Mouse (Mus musculus): ENCODE data around the gene Clip1.

The Clip1 gene

GRCm38 (mm10) chr5:123670800-123671472 lies 13.5 kb downstream of the Clip1 start:
- peak; percentile 54 for DNase-seq (ENCODE audit: low read depth, low spot score)

DNA sequence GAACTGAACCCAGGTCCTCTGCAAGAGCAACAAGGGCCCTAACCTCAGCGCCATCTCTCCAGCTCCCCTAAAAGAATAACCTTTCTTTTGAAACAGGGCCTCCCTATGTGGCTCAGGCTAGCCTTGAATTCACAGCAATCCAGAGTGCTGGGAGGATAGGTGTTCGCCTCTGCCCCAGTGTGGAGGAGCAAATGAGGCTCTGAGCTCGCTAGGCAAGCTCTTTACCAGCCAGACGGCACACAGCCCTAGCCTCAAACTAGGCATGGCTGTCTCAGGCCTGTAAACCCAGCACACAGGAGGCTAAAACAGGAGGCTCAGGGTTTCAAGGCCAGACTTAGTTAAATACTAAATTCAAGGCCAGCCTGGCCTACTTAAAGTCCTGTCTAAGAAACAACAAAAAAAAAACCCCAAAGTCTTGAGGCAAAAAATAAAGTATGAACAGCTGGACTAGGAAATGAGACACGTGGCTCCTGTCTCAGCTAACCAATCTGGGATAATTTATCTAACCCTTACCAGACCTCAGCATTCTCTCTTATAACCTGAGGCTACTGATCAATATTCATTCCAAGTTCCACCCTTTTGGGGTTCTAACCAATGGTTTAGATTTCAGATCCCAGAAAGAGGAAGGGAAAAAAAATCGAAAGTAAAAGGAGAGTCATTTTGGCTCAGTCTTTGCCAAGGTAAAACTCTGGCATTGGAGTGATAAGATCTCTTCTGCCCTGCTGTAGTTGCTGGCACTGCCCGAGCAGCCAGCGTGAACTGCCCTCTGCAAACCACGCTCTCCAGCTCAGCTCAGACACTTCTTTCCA lies 14.2 kb downstream of the Clip1 start:
- no peak for DNase-seq (ENCODE audit: low read depth, low spot score)

- no peak for DNase-seq (ENCODE audit: low read depth, low spot score)
These were observed 16.5 kb downstream of the Clip1 start for GRCm38 (mm10) chr5:123667915-123668314.

DNA sequence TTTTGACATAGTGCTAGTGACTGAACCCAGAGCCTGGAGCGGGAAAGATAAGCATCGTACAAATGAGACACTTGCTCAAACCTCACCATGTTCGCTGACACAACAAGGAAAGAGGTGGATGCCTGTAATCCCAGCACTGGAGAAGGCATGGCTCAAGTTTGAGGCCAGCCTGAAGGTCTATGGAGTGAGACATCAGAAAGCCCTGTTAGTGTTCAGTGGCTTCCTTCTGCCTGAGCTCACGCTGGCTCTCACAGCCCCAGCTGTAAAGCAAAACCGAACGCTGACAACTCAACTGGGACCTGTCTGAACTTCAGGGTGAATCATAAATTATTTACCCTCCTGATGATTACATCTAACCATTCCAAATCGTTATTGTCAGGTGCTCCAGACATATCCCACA lies 18.5 kb downstream of the Clip1 start:
- no peak for DNase-seq (ENCODE audit: low read depth, low spot score)

GRCm38 (mm10) chr5:123664329-123664728 lies 20.1 kb downstream of the Clip1 start:
- no peak for DNase-seq (ENCODE audit: low read depth, low spot score)

DNA sequence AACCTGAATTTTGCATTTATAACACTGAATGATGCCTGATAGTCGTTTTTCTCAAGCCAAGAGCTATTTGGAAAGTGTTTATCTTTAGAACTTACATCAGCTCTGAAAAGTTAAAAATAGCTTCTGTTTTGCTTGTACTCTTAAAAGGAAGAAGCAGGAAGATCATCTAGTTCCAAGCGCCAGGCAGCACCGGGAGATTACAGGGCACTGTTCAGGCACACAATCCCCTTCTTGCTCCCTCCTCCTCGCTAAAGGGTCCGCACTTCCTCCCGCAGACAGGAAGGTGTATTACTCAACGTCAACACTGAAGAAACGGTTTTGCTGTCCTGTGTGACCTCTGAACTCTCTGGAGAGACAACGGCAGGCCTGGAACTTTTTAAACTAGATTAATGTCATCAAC lies 22.4 kb downstream of the Clip1 start:
- DNase-seq (ENCODE audit: low read depth, low spot score) = peak; percentile 72

DNA sequence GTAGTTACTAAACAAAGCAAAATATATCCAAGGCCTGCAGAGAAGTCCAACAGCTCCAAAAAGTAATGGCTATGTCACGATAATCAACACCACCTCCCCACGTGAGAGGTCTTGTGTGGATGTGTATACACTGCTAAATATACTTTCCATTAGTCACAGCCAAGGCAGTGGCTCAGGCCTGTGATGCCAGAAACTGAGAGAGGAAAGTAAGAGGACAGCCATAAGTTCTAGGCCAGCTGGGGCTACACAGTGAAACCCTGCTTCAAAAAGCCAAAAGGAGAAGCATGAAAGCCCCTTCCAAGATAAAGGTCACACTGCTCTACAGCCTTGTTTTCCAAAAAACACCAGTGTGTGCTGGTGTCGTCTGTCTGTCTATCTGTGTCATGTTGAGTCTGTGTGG lies 22.8 kb downstream of the Clip1 start:
- DNase-seq (ENCODE audit: low read depth, low spot score) = peak; percentile 58

DNA sequence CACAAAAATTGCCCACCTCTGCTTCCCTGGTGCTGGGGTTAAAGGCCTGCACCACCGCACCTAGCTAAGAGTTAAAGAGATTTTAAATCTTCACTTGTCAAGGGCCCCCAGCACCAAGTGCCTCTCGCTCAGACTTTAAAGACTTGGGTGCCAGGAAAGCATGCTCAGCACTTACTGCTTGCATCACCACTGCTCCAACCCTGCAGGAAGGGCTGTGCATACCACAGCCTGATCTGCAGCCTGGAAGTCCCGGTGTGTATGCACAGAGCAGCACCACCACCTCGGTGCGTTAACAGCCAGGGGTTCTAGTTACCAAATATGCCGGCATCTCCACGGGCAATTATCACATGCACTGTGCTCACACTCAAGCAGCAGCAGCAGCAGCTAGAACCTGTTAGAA lies 26.8 kb downstream of the Clip1 start:
- no peak for DNase-seq (ENCODE audit: low read depth, low spot score)

DNA sequence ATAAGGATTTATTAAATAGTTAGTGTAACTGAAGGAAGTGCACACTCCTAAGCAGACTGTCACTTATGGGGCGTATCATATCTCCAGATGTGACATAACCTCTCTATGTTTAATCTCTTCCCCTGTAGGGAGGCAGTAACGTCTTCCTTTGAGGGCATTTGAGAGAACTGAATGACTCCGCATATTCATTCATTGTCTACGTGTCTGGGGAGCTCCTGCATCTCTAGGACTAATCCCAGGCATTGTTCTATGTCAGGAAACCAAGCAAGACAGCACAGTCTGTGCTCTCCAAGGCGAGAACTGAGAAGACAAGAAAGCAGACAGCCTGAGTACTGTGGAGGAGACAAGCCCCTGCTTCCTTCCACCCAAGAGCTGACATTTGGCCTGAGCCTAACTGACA lies 29.5 kb downstream of the Clip1 start:
- DNase-seq (ENCODE audit: low read depth, low spot score) = no peak

DNA sequence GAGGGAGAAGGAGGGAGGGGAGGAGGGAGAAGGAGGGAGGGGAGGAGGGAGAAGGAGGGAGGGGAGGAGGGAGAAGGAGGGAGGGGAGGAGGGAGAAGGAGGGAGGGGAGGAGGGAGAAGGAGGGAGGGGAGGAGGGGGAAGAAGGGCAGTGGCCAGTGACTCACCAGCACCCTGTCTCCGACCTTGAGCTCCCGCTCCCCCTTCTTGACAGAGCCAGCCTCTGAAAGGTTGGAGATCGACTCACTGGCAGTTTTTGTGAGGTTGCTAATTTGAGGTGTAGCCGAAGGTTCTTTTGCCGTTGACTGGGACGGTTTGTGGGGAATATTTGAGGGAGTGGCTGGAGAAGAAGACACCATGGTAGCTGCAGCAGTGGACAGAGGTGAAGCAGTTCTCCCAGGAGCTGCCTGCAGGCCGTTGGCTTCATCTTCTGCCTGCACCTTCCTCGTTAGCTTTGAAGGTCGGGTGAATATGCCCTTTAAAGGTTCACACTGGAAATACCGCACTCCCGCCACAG lies 31.1 kb downstream of the Clip1 start:
- DNase-seq (ENCODE audit: low read depth, low spot score) = no peak

- no peak for DNase-seq (ENCODE audit: low read depth, low spot score)
These were observed 33.6 kb downstream of the Clip1 start for GRCm38 (mm10) chr5:123650825-123651224.

DNA sequence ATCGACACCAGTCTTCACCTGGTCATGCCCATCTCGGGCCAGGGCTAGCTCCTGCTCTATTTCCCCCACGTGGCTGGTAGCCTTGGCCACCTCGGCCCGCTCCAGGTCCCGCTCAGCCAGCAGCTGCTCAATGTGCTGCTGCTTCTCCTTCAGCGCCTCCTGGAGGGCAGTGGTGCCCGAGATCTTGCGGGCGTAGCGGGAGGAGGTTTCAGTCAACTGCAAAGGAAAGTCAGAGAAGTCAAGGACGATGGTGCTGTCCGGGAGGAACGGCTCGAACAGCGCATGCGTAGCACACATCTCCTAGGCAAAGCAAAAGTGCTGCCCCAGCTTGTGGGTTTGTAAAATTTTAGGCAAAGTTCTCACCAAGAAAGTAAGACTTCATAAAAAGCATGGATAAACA lies 42.0 kb downstream of the Clip1 start:
- DNase-seq (ENCODE audit: low read depth, low spot score) = no peak

DNA sequence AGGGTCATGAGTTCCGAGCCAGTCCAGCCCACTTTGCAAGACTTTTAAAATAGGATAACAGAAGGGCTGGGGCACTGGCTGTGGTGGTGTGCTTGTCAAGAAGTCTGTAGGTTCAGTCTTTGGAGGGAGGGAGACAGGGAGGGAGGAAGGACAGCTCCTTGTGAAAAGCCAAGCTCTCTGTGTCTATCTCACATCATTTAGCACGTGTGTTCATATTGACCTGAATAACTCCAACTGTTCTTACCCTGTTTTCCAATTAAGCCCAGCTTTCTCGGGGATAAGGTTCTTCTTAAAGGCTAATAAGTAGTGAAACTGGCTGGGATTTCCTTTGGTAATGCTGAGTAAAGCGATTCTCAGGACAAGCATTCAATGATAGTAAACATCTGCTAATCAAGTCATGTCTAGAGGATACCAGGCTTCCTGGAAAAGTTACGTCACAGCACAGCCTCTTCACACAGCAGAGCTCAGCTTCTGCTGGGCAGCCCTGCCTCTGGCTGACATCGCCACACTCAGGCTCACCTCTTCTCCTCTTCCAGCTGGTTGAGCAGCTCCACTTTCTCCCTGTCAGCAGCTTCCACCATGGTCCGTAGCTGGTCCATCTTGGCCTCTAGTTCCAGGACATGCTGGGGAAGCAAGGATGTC lies 43.0 kb downstream of the Clip1 start:
- DNase-seq (ENCODE audit: low read depth, low spot score) = no peak

DNA sequence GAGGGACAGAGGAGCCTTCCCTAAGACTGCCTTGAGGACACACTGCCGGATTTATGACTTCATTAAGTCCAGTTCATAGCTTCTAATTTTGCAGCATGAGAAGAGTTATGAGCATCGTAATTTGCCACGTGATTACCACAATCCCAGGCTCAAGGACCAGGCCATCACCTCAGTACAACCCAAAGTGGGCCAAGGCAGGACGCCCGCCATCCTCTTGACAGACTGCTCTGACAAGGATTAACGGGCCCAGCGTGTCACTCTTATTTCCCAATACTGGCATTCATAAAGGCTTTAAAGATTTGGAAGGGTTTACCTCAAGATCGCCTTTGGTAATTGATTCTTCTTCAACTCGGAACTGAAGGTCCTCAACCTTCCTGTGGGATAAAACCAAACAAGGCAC lies 44.2 kb downstream of the Clip1 start:
- no peak for DNase-seq (ENCODE audit: low read depth, low spot score)

DNA sequence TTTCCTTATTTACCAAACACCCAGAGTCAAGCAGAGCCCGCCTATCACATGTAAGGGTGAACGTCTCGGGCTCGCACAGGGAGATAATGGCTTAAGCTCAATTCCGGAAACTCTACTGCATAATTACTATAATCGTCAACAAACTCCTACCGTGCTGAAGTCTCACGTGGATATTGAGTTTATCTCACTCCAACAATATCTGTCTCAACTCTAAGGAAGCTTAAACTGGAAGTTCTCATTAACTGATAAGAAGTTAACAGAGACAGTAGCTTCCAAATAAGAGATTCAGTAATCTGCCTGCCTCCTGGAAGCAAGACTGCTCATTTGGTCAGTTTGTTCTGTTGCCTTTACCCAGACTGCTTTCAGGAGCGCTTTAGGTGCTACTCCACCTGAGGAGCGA lies 53.2 kb downstream of the Clip1 start:
- DNase-seq (ENCODE audit: low read depth, low spot score) = no peak

GRCm38 (mm10) chr5:123626631-123627030 lies 57.8 kb downstream of the Clip1 start:
- peak; percentile 85 for DNase-seq (ENCODE audit: low read depth, low spot score)

- DNase-seq (ENCODE audit: low read depth, low spot score) = no peak
These were observed 62.0 kb downstream of the Clip1 start for GRCm38 (mm10) chr5:123622421-123622820.

GRCm38 (mm10) chr5:123618558-123618957 lies 65.9 kb downstream of the Clip1 start:
- no peak for DNase-seq (ENCODE audit: low read depth, low spot score)

- no peak for DNase-seq (ENCODE audit: low read depth, low spot score)
These were observed 70.2 kb downstream of the Clip1 start for GRCm38 (mm10) chr5:123614246-123614645.

DNA sequence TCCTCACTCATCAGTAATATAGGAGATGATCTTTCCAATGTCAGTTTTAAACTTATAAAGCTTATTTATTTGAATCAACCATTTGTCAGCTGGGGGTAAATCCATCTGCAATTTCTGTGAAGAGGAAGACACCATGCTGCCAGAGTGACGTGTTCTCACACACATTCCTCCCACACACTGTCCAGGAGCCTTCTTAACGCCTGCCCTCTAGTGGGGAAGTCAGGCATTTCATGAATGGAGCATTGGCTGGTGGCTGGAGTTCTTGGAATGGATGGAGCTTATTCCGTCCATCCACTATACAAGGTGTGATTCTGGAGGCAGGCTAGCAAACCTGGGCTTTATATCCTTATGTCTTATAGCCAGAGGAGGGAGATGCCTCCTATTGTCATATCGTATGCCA lies 74.6 kb downstream of the Clip1 start:
- peak; percentile 95 for DNase-seq (ENCODE audit: low read depth, low spot score)

DNA sequence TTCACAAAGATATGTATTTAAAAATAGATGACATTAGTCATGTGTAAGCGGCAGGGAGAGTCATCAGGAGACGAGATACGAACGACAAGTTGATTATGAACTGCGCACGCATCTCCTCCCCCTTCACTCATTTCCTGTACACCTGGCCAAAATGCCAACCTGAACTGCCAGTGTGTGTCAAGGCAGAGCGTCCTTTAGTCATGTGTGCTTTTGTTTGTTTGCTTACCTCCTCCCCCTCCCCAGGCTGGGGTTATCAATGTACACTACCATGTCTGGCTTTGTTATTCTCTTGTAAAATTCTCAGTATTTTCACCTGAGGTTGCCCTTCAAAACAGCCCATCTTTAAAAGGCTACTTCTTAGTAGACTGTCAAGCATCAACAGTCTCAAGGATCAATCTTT lies 75.0 kb downstream of the Clip1 start:
- DNase-seq (ENCODE audit: low read depth, low spot score) = no peak

DNA sequence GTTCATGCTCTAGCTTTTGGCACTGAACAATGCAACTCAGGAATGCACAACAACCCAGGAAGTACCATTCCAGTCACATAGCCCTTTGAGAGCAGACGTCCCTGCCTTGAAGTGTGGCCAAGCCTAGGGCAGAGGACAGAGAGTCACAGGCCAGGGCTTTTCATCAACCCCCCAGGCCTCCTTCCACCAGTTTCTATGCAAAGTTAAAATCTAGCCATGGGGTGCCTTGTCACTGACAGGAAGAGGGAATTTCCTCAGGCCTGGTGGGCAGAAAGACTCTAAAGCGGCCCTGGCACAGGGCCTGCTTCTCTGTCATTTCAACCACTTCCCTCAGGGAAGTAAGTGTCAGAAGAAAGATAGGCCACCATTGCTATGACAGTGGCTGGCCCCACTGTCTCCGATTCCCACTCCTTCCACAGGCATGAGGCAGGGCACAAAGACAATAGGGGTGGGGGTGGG lies 77.2 kb downstream of the Clip1 start:
- no peak for DNase-seq (ENCODE audit: low read depth, low spot score)

Measured in brain, adult 2 months (tissue).